Mouse (Mus musculus) stomach, postnatal 0 days (tissue): ENCODE data around the gene Ntm.

ENCODE experiments used
- CTCF ChIP-seq: IDR thresholded peaks from 2 replicates; pipeline ENCODE4 v1.5.1; 2016; ENCODE audit warnings: antibody characterized with exemption, low read depth, mild to moderate bottlenecking, moderate library complexity
- EP300 ChIP-seq: optimal IDR thresholded peaks from 2 replicates; pipeline ENCODE3; 2016; ENCODE audit warnings: antibody characterized with exemption

GRCm38 (mm10) chr9:29247812-29248211 lies 715.1 kb downstream of the Ntm start:
- TF ChIP-seq EP300 (no peak), CTCF (no peak)
